Mouse (Mus musculus) small intestine, adult 2 months (tissue): ENCODE data around the gene Polr3a.

Source experiments
- CTCF ChIP-seq: fragments of 200-500 bp; IDR thresholded peaks from 2 replicates; pipeline ENCODE4 v1.5.1; 2012; ENCODE audit warnings: low read depth, mild to moderate bottlenecking, control low read depth, inconsistent platforms, low read length, moderate library complexity, mixed read lengths; ENCODE audit not compliant: insufficient replicate concordance, insufficient read length; ENCODE audit errors: extremely low read depth
- POLR2A ChIP-seq: fragments of 200-500 bp; IDR thresholded peaks from 2 replicates; pipeline ENCODE4 v1.6.1; 2012; ENCODE audit warnings: low read depth, mild to moderate bottlenecking, control low read depth, inconsistent platforms, low read length, moderate library complexity

GRCm38 (mm10) chr14:24534865-24535545 is 48.1 kb upstream of the Polr3a start:
- TF ChIP-seq CTCF (no peak), POLR2A (no peak)
